Mouse (Mus musculus) ovary, postnatal 10 days (tissue): ENCODE data around the gene Actr6.
"Not testable (repeated sequence)": the region's sequence is repeated elsewhere in the genome, so short reads cannot be mapped to it uniquely, and the experiment has no call there.

ENCODE experiments used
- DNase-seq: peaks from one replicate; pipeline ENCODE4 v3.0.0; 2022; ENCODE audit warnings: low spot score

Actr6 gene

GRCm38 (mm10) chr10:89679448-89679847, 52.6 kb downstream of the Actr6 start:
- no peak for DNase-seq

- no peak for DNase-seq
Measured at GRCm38 (mm10) chr10:89678054-89678453, 54.0 kb downstream of the Actr6 start.

DNA sequence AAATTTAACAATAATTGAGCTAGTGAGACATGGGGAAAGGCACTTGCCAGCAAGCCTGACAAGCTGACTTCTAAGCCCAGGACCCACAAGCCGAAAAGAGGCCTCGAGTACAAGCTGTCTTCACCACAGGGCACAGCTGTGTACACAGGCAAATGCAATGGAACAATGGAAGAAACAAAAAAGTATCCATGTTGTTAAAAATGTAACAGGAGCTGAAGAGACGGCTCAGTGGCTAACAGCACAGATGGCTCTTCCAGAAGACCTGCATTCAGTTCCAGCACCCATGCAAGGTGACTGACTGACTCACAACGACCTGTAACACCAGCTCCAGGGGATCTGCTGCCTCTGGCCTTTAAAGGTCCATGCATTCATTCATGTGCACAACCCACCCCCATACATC, 55.5 kb downstream of the Actr6 start:
- no peak for DNase-seq

DNA sequence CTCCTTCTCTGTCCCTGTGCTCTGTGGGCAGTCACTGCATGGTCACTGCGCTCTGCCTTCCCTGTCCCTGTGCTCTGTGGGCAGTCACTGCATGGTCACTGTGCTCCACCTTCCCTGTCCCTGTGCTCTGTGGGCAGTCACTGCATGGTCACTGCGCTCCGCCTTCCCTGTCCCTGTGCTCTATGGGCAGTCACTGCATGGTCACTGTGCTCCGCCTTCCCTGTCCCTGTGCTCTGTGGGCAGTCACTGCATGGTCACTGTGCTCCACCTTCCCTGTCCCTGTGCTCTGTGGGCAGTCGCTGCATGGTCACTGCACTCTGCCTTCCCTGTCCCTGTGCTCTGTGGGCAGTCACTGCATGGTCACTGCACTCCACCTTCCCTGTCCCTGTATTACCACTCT, 61.7 kb downstream of the Actr6 start:
- DNase-seq: not testable (repeated sequence)

DNA sequence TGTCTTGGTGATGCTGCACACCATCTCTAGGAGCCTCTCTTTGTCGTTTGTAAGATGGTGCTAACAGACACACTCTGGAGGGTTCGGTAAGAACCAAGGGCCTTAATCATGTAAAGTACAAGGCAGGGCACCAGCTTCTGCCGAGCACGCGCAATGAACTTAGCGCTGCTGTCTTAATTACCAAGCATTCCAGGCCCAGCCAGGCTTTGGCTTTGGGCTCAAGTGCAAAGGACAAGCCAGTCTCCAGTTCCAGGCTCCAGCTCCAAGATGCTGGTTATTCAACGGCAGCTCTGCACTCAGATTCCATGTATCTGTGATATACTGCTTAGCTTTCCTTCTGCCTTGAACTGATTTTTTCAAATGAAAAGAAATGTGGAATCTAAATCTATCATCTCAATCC, 64.5 kb downstream of the Actr6 start:
- no peak for DNase-seq

- no peak for DNase-seq
Measured at GRCm38 (mm10) chr10:89665679-89666078, 66.4 kb downstream of the Actr6 start.

DNA sequence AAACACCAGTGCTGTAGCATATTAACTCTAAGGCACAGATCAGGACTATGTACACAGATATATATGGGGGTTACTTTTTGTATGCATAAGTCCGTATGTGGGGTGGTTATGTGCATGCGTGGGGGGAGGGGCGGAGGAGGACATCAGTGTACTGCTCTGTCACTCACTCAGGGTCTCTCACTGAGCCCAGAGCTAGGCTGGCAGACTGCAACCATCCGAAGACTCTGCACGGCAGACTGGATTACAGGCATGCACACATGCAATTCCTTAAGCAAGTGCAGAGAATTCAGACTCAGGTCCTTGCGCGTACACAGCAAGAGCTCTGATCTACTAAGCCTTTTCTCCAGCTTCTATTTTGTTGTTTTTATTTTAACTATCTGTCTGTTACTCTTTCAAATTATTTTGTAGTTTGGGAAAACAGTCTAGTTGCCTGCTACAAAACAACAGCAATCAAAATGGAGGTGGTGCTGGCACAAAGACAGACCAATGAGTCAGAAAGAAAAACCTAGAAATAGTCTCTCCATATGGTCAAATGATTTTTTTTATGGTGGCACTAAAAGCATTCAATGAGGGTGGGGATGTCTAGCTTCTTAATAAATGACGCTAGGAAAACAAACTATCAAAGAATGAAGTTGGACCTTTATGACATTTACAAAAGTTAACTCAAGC, 67.0 kb downstream of the Actr6 start:
- no peak for DNase-seq
